Mouse (Mus musculus) left cerebral cortex, postnatal 25 days (tissue): Measurements from ENCODE around the gene Esrrb. TPM values are rescaled to one million over a fixed set of nuclear protein-coding genes. Genes with fewer than 3 reads are reported as not detected.

ENCODE experiments used
- DNase-seq, 2 experiments: peaks; one replicate each; pipeline ENCODE4 v3.0.0; 2022; ENCODE audit warnings: low spot score in 2 of 2, mixed read lengths in 1 of 2
- intact Hi-C: fragments of 180-260 bp; cut with DNase I; formaldehyde crosslinking; loops from one replicate; pipeline ENCODE4 v1.15.1; 2025
- total RNA-seq, 2 experiments: library from RNA; stranded (reverse); gene quantifications; 2 replicates each; pipeline ENCODE4 v1.2.3; 2021

Esrrb gene
- total RNA-seq, 2 experiments from 2014 or later = 1.4 to 1.7 TPM

DNA sequence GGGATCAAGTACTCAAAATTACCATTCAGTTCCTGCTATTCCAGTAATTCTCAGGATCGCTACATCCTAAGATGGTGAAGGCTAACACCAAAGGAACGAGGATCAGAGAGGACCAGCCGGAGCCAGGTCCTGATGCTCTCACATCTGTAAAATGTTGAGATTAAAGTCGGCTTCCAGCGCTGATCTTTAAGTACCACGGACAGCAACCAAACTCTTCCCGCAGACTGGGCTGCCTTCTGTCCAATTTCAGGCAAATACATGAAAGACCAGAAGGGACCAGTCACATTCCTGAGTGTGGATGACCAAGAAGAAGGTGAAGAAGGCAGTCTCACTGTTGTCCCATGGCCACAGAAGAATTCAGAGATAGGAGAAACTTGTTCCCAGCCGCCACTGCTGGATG lies 186.9 kb downstream of the Esrrb start:
- no peak for DNase-seq
- intact Hi-C loops = no loop called here

DNA sequence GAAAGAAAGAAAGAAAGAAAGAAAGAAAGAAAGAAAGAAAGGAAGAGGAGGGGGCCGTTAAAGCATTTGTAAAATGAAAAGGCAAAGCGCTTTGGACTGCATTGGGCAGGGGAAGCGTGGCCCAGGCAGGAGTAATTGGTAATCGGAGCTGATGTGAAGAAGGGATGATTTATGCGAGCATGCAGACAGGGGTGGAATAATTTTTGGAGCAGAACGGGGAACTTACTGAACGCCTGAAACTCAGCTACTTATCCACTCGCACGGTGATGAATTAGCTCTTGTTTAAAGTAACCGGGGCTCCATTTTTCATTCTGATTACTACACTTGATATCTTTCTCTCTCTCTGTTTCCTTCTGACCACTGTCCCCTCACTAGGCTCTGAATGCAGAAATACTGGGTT lies 192.1 kb downstream of the Esrrb start:
- intact Hi-C loops = no loop called here
- DNase-seq = no peak

DNA sequence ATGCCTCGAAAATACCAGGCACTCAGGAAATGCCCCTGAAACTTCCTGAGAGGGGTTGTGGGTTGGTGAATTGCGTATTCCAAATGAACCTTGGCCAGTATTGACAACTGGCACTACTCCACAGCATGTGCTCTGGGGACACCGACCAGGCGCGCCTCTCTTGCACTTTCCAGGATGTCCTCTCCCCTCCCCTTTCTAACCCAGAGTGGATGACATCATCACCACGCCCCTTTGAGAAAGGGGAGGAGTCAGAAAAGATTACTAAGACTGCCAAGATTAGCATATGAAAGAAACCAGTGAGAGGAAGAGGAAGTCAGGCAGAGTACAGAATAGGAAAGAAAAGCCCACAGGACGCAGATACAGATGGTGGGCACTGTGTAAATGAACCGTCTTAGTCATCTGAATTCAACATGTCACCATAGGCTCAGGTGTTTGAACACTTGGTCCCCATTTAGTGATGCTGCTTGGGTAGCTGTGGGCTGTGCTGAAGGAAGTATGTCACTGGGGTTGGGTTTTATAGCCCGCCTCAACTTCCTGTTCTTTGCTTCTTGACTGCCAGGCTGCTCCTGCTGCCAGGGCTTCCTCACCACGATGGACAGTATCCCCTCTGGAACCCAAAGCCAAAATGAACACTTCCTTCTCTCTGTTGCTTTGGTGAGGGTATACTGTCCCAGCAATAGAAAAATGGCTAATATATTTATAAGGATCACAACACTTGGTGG lies 196.0 kb downstream of the Esrrb start:
- intact Hi-C loops = no loop called here

DNA sequence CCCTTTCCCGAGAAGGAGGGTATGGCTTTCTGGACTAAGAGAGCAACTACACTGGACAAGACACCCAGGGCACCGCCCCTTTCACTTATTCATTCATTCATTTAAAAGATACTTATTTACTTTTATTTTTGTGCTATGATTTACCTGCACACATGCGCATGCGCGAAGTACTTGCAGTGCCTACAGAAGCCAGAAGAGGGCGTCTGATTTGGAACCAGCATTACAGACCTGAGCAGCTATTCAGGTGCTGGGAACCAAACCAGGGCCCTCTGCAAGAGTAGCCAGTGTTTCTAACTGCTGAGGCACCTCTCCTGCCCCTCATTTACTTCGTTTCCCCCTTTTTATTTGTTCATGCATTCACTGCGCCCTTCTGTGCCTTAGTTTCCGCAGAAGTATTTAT lies 198.0 kb downstream of the Esrrb start:
- no peak for DNase-seq

More for the DNA sequence above, 196.0 kb downstream of the Esrrb start:
- DNase-seq = no peak

DNA sequence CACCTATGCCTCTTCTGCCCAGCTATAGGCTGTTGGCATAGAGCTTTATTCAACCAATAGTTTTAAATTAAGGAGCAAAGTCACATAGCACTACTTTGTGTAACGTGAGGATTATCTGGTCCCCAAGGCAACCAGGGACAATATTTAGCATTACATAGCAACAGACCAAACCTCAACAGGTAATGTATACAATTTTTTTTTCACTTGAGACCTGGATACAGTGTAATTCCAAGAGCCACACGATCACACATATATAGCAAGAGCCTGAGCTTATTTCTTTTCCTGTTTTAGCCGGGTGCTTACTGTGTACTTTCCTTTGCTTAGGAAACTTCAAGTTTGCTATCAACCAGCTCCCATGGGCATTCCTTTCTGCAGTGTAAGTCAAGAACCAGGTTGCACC lies 201.8 kb downstream of the Esrrb start:
- intact Hi-C loops = no loop called here
- no peak for DNase-seq

More for the DNA sequence above, 198.0 kb downstream of the Esrrb start:
- intact Hi-C loops = no loop called here

DNA sequence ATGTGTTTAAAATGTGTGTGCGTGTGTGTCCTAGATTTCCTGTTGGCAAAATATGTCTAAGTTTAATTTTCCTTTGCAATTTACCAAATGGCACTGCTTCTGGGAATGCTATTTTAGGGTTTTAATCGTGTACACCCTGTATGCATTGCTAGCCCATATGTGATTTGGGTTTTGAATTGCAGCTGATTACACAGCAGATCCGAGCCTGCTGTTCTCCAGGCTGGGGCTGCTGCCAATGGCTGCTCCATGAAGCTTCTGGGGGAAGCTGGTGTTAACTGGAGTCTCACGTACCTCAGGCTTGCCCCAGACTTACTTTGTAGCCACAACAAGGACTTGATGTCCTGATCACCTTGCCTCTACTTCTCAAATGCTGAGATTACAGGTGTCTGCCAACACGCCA lies 205.1 kb downstream of the Esrrb start:
- peak; percentile 46 to 75 for DNase-seq
- intact Hi-C loops = no loop called here

Other genes with a start within 250 kb of the Esrrb start
- gene Gpatch2l, start 119.3 kb upstream of the Esrrb start, total RNA-seq = 10 to 100 TPM; 35.8 to 37.2 TPM